Mouse (Mus musculus): Measurements from ENCODE around the gene Pnp2. TPM values are rescaled to one million over a fixed set of nuclear protein-coding genes. Genes with fewer than 3 reads are reported as not detected.
"Not testable (repeated sequence)": the region's sequence is repeated elsewhere in the genome, so short reads cannot be mapped to it uniquely, and the experiment has no call there.

The Pnp2 gene
- total and polyA plus RNA-seq, 3 experiments: 0.65 to 1.7 TPM; not detected in 1

GRCm38 (mm10) chr14:50976674-50977073 lies 20.9 kb downstream of the Pnp2 start:
- Histone ChIP-seq H3K36me3 (ENCODE audit: control insufficient read depth in 1 of 2, insufficient read depth in 2 of 2, low read length in 2 of 2) (no peaks in the 10 kb centered on the region; a peak in 1 of 4 replicates), H3K4me1 (ENCODE audit: control insufficient read depth in 1 of 2, insufficient read depth in 2 of 2, low read length in 2 of 2) (peaks cover 3 to 7% of the 10 kb centered on the region in 2 experiments; a peak in 2 of 4 replicates), H3K27ac (ENCODE audit: control insufficient read depth, low read depth, low read length) (no peak overlapping the region), H3K9ac (ENCODE audit: control insufficient read depth, low read depth, low read length, poor library complexity, severe bottlenecking) (no peak overlapping the region), H3K4me3 (ENCODE audit: control insufficient read depth in 1 of 2, insufficient read depth in 1 of 2, low read depth in 2 of 2, low read length in 2 of 2) (no peak overlapping the region), H3K9me3 (replicated peaks; ENCODE audit: insufficient read depth, low read length) (no peaks in the 10 kb centered on the region), H3K79me2 (ENCODE audit: control insufficient read depth, insufficient read depth, low read length, poor library complexity) (no peaks in the 10 kb centered on the region), H3K27me3 (ENCODE audit: control insufficient read depth in 1 of 2, insufficient read depth in 2 of 2, low read length in 2 of 2) (no peaks in the 10 kb centered on the region)
- no peak for TF ChIP-seq TAL1 (IDR thresholded peaks at IDR 0.05; ENCODE audit: low read length)
- TF ChIP-seq POLR2AphosphoS5 (IDR thresholded peaks at IDR 0.05; ENCODE audit: borderline replicate concordance, low read depth, low read length): no peak
- TF ChIP-seq MXI1 (IDR thresholded peaks at IDR 0.05; ENCODE audit: low read depth, low read length): no peak
- no peak for TF ChIP-seq KAT2A (conservative IDR thresholded peaks at IDR 0.05; ENCODE audit: low read depth, low read length)
- no peak for TF ChIP-seq MAZ (IDR thresholded peaks at IDR 0.05; ENCODE audit: low read depth, low read length)
- no peak for TF ChIP-seq GATA1 (IDR thresholded peaks at IDR 0.05; ENCODE audit: low read depth, low read length)
- no peak for TF ChIP-seq ELF1 (IDR thresholded peaks at IDR 0.05; ENCODE audit: low read depth, low read length)
- TF ChIP-seq CHD1 (IDR thresholded peaks at IDR 0.05; ENCODE audit: low read depth, low read length): no peak
- TF ChIP-seq RAD21 (IDR thresholded peaks at IDR 0.05; ENCODE audit: low read depth, low read length): no peak
- no peak for TF ChIP-seq SMC3 (IDR thresholded peaks at IDR 0.05; ENCODE audit: low read depth, low read length)
- no peak for TF ChIP-seq POLR2AphosphoS2 (IDR thresholded peaks at IDR 0.05; ENCODE audit: low read length)
- TF ChIP-seq ZMIZ1 (IDR thresholded peaks at IDR 0.05; ENCODE audit: low read depth, low read length): no peak
- TF ChIP-seq UBTF (IDR thresholded peaks at IDR 0.05; ENCODE audit: borderline replicate concordance, insufficient read depth, low read depth, low read length): no peak
- no peak for TF ChIP-seq RCOR1 (IDR thresholded peaks at IDR 0.05; ENCODE audit: low read depth, low read length)
- TF ChIP-seq JUND (IDR thresholded peaks at IDR 0.05; ENCODE audit: low read depth, low read length): no peak
- TF ChIP-seq NRF1 (IDR thresholded peaks at IDR 0.05; ENCODE audit: insufficient read depth, low read depth, low read length, poor library complexity, severe bottlenecking): no peak
- no peak for TF ChIP-seq POLR2A (IDR thresholded peaks at IDR 0.05; ENCODE audit: control insufficient read depth in 1 of 2, insufficient read depth in 1 of 2, low read depth in 1 of 2, low read length in 2 of 2, poor library complexity in 1 of 2)
- no peak for DNase-seq (ENCODE audit: low read depth, low spot score)

- not testable (repeated sequence) for H3K4me3 ChIP-seq (ENCODE audit: control insufficient read depth in 1 of 2, insufficient read depth in 1 of 2, low read depth in 2 of 2, low read length in 2 of 2); H3K27ac ChIP-seq (ENCODE audit: control insufficient read depth, low read depth, low read length)
Observed at GRCm38 (mm10) chr14:50978451-50978850, 22.7 kb downstream of the Pnp2 start.

More at GRCm38 (mm10) chr14:50978451-50978850, 22.7 kb downstream of the Pnp2 start:
- H3K4me1 ChIP-seq (ENCODE audit: control insufficient read depth in 1 of 2, insufficient read depth in 2 of 2, low read length in 2 of 2): peaks cover 3 to 13% of the 10 kb centered on the region in 2 experiments; a peak in 2 of 4 replicates
- H3K9ac ChIP-seq (ENCODE audit: control insufficient read depth, low read depth, low read length, poor library complexity, severe bottlenecking); DNase-seq (ENCODE audit: low read depth, low spot score); H3K36me3 ChIP-seq (ENCODE audit: control insufficient read depth in 1 of 2, insufficient read depth in 2 of 2, low read length in 2 of 2); H3K27me3 ChIP-seq (ENCODE audit: control insufficient read depth in 1 of 2, insufficient read depth in 2 of 2, low read length in 2 of 2); H3K9me3 ChIP-seq (replicated peaks; ENCODE audit: insufficient read depth, low read length); H3K79me2 ChIP-seq (ENCODE audit: control insufficient read depth, insufficient read depth, low read length, poor library complexity): not testable (repeated sequence)
